Mouse (Mus musculus) erythroblast, embryonic 14.5 days (primary cell): Measurements from ENCODE around the gene Gm20683.

Experiments used
- GATA1 ChIP-seq: IDR thresholded peaks from 2 replicates; pipeline ENCODE4 v1.6.1; 2012; ENCODE audit warnings: low read length, inconsistent platforms, mixed read lengths
- TAL1 ChIP-seq: IDR thresholded peaks from 3 replicates; pipeline ENCODE4 v1.6.1; 2012; ENCODE audit warnings: low read length, inconsistent platforms, mixed read lengths

- TF ChIP-seq GATA1, result no peak
- TF ChIP-seq TAL1, result no peak
Observed at GRCm38 (mm10) chr17:25830200-25830753, 11.3 kb downstream of the Gm20683 start.
